Mouse (Mus musculus) lung, embryonic 16.5 days (tissue): Measurements from ENCODE around the gene Mydgf. TPM values are rescaled to one million over a fixed set of nuclear protein-coding genes. Genes with fewer than 3 reads are reported as not detected.

Source experiments
- ATAC-seq: fragments of 200-750 bp; cut with Nextera tagmentation; 2 replicates; pipeline ENCODE4 v1.8.0; 2017; ENCODE audit warnings: low read depth, mild to moderate bottlenecking, moderate library complexity
- H3K27ac ChIP-seq: fragments of 300-500 bp; sonication (generic); 2 replicates; pipeline ENCODE4 v1.5.1; 2014; ENCODE audit warnings: mild to moderate bottlenecking, control low read depth, low read length
- H3K27me3 ChIP-seq: fragments of 300-500 bp; sonication (generic); 2 replicates; pipeline ENCODE4 v1.6.1; 2014; ENCODE audit warnings: low read depth, low read length, mixed read lengths; ENCODE audit not compliant: control insufficient read depth, insufficient read depth
- H3K36me3 ChIP-seq: fragments of 300-500 bp; sonication (generic); 2 replicates; pipeline ENCODE4 v1.6.1; 2014; ENCODE audit warnings: low read length; ENCODE audit not compliant: control insufficient read depth, insufficient read depth
- H3K4me1 ChIP-seq: fragments of 300-500 bp; sonication (generic); replicated peaks from 2 replicates; pipeline ENCODE4 v1.6.1; 2014; ENCODE audit warnings: low read length, mixed read lengths; ENCODE audit not compliant: control insufficient read depth, insufficient read depth
- H3K4me2 ChIP-seq: fragments of 300-500 bp; sonication (generic); 2 replicates; pipeline ENCODE4 v1.6.1; 2014; ENCODE audit warnings: low read depth, low read length, control low read depth
- H3K4me3 ChIP-seq: fragments of 300-500 bp; sonication (generic); 2 replicates; pipeline ENCODE4 v1.5.1; 2014; ENCODE audit warnings: mild to moderate bottlenecking, low read length, control low read depth
- H3K9ac ChIP-seq: fragments of 300-500 bp; sonication (generic); 2 replicates; pipeline ENCODE4 v1.6.1; 2014; ENCODE audit warnings: low read length, control low read depth
- H3K9me3 ChIP-seq: fragments of 300-500 bp; sonication (generic); 2 replicates; pipeline ENCODE4 v1.6.1; 2016; ENCODE audit warnings: low read length; ENCODE audit not compliant: control insufficient read depth
- WGBS: fragments of 180-500 bp; shearing (Covaris S2); extraction: QIAGEN DNeasy Blood & Tissue Kit; methylation state at CpG from one replicate; pipeline ENCODE4 v1.1.7; 2014; 5-methylcytosine and 5-hydroxymethylcytosine counted together
- polyA plus RNA-seq: library from polyadenylated mRNA; unstranded; fragments of >200 nt; fragmentation: Nextera tagmentation; extraction: Ambion mirVana; gene quantifications from 2 replicates; pipeline ENCODE4 v1.2.1, GENCODE M21; 2015

Gene Mydgf
- polyA plus RNA-seq, 1 experiment from 2014 or later, result 93.0 TPM

GRCm38 (mm10) chr17:56173401-56174046 lies 10.2 kb downstream of the Mydgf start:
- no peak overlapping the region for H3K4me3 ChIP-seq
- no peak overlapping the region for H3K27ac ChIP-seq
- H3K36me3 ChIP-seq, result peaks cover 9% of the 10 kb centered on the region
- H3K4me1 ChIP-seq, result peaks cover 7% of the 10 kb centered on the region
- ATAC-seq, result no peak
- no peaks in the 10 kb centered on the region for H3K9me3 ChIP-seq
- no peak overlapping the region for H3K4me2 ChIP-seq
- H3K27me3 ChIP-seq, result no peaks in the 10 kb centered on the region
- no peak overlapping the region for H3K9ac ChIP-seq
- WGBS, result 49% methylated on average over 10 of the region's 10 CpGs

GRCm38 (mm10) chr17:56171881-56172280 lies 11.8 kb downstream of the Mydgf start:
- H3K9ac ChIP-seq, result no peak overlapping the region
- no peak for ATAC-seq
- no peak overlapping the region for H3K4me3 ChIP-seq
- 86% methylated on average over 14 of the region's 17 CpGs for WGBS
- no peaks in the 10 kb centered on the region for H3K9me3 ChIP-seq
- H3K27me3 ChIP-seq, result no peaks in the 10 kb centered on the region
- H3K27ac ChIP-seq, result no peak overlapping the region
- peaks cover 7% of the 10 kb centered on the region for H3K4me1 ChIP-seq
- no peaks in the 10 kb centered on the region for H3K36me3 ChIP-seq
- H3K4me2 ChIP-seq, result no peak overlapping the region

- H3K36me3 ChIP-seq, result no peaks in the 10 kb centered on the region
- H3K4me3 ChIP-seq, result no peak overlapping the region
- peaks cover 7% of the 10 kb centered on the region for H3K4me1 ChIP-seq
- H3K9ac ChIP-seq, result no peak overlapping the region
- no peak overlapping the region for H3K4me2 ChIP-seq
- ATAC-seq, result no peak
- H3K27ac ChIP-seq, result no peak overlapping the region
- H3K9me3 ChIP-seq, result no peaks in the 10 kb centered on the region
- 56% methylated on average over 9 of the region's 9 CpGs for WGBS
- no peaks in the 10 kb centered on the region for H3K27me3 ChIP-seq
These were observed 12.3 kb downstream of the Mydgf start for GRCm38 (mm10) chr17:56171456-56171855.

- WGBS, result 45% methylated on average over 10 of the region's 10 CpGs
- Histone ChIP-seq H3K36me3 (no peaks in the 10 kb centered on the region), H3K27me3 (no peaks in the 10 kb centered on the region), H3K9ac (0 out of 2 replicates have a peak overlapping the region, but pooled peaks have one; percentile 12), H3K27ac (peak overlapping the region; percentile 60), H3K4me1 (peaks cover 7% of the 10 kb centered on the region), H3K4me2 (no peak overlapping the region), H3K9me3 (no peaks in the 10 kb centered on the region), H3K4me3 (no peak overlapping the region)
- ATAC-seq, result 0 out of 2 replicates have a peak, but pooled peaks have one; percentile 30
These were observed 13.1 kb downstream of the Mydgf start for GRCm38 (mm10) chr17:56170636-56171035.

DNA sequence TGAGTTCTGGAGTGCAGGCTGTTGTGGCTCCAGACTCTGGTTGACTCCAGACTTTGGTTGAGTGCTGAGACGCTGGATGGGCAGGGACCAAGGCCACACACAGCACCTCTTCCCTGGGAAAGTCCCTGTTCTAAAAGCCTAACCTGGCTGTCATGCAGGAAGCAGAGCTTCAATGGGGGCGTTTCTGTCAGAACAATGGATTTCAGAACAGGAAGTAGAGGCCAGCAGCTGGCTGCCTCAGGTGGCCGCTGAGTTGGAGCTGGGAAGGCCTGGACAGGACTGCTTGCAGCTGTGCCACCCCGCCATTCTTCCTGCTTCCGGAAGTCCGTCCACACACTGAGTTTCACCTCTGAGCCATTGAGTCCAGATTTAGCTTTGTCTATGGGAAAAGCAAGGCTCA lies 13.9 kb downstream of the Mydgf start:
- H3K4me1 ChIP-seq, result peaks cover 7% of the 10 kb centered on the region
- no peak overlapping the region for H3K9ac ChIP-seq
- H3K27ac ChIP-seq, result peak overlapping the region; percentile 60
- 49% methylated on average over 6 of the region's 6 CpGs for WGBS
- no peak overlapping the region for H3K4me3 ChIP-seq
- no peaks in the 10 kb centered on the region for H3K27me3 ChIP-seq
- no peaks in the 10 kb centered on the region for H3K36me3 ChIP-seq
- H3K9me3 ChIP-seq, result no peaks in the 10 kb centered on the region
- no peak overlapping the region for H3K4me2 ChIP-seq
- peak; percentile 80 for ATAC-seq

DNA sequence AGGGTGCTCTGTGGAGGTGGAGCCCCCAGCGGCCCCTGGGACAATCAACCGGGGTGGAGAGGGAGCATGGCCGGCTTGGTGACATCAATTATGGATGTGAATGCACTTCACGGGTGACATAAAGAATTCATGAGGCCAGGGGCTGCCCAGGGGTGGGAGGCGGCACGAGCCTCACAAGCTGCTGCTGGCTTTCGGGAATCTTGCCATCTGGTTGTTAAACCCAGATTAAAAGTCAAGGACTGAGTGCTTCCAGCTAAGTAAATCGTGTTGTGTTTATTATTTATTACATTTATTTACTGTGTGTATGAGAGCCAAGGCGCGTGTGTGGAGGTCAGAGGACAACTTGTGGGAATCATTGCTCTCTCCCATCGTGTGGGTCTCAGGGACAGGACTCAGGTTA lies 18.0 kb downstream of the Mydgf start:
- Histone ChIP-seq H3K4me2 (no peak overlapping the region), H3K27me3 (no peaks in the 10 kb centered on the region), H3K9me3 (no peaks in the 10 kb centered on the region), H3K27ac (no peak overlapping the region), H3K9ac (0 out of 2 replicates have a peak overlapping the region, but pooled peaks have one; percentile 3), H3K4me3 (no peak overlapping the region), H3K4me1 (peaks cover 16% of the 10 kb centered on the region), H3K36me3 (no peaks in the 10 kb centered on the region)
- ATAC-seq, result no peak
- 50% methylated on average over 11 of the region's 11 CpGs for WGBS

GRCm38 (mm10) chr17:56164510-56164909 lies 19.2 kb downstream of the Mydgf start:
- H3K9me3 ChIP-seq, result no peaks in the 10 kb centered on the region
- H3K4me2 ChIP-seq, result peak overlapping the region; percentile 82; the same call in 1 of the 2 replicates
- no peak for ATAC-seq
- no peak overlapping the region for H3K4me3 ChIP-seq
- 70% methylated on average over 3 of the region's 3 CpGs for whole genome bisulfite sequencing
- no peak overlapping the region for H3K27ac ChIP-seq
- no peaks in the 10 kb centered on the region for H3K27me3 ChIP-seq
- H3K4me1 ChIP-seq, result peaks cover 14% of the 10 kb centered on the region
- no peak overlapping the region for H3K9ac ChIP-seq
- H3K36me3 ChIP-seq, result no peaks in the 10 kb centered on the region

DNA sequence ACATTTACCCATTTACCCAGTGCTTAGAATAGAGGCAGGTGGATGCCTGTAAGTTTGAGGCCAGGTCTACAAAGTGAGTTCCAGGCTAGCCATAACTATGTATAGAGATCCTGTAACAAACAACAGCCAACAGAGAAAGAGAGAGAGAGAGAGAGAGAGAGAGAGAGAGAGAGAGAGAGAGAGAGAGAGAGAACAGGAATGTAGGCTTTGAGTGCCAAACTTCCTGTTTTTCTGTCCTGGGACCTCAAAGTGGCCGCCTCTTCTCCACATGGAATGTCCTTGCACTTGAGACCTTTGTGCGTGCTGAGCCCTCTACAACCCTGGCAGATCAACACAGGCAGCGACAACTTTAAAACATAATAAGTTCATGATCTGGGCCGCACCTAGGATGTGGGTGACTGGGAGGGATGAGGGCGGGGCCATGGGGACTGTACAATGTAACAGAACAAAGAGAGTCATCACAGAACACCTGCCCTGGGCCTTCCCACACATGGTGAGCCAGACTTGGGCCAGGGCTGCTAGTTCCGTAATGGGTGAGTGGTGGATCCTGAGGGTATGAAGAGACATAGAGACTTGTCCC lies 20.1 kb downstream of the Mydgf start:
- Histone ChIP-seq H3K27me3 (peaks cover 2% of the 10 kb centered on the region; the same call in 1 of the 2 replicates), H3K9ac (peak overlapping the region; percentile 70), H3K4me3 (peak overlapping the region; percentile 51), H3K4me1 (peaks cover 14% of the 10 kb centered on the region), H3K27ac (0 out of 2 replicates have a peak overlapping the region, but pooled peaks have one; percentile 16), H3K9me3 (no peaks in the 10 kb centered on the region), H3K36me3 (no peaks in the 10 kb centered on the region), H3K4me2 (peak overlapping the region; percentile 82)
- no peak for ATAC-seq
- WGBS, result 63% methylated on average over 6 of the region's 6 CpGs

GRCm38 (mm10) chr17:56162231-56162774 lies 21.4 kb downstream of the Mydgf start, which contains the start of gene Tnfaip8l1:
Gene Tnfaip8l1, plus strand, starts transcription at chr17:56162477.
- Histone ChIP-seq H3K9ac (peak within 1 kb of the TSS; percentile 70), H3K4me1 (peaks cover 14% of the 10 kb centered on the region), H3K4me3 (peak within 1 kb of the TSS; percentile 51), H3K36me3 (no peaks in the 10 kb centered on the region), H3K9me3 (no peaks in the 10 kb centered on the region), H3K27me3 (peaks cover 2% of the 10 kb centered on the region), H3K27ac (peak within 1 kb of the TSS; percentile 51; the same call in 1 of the 2 replicates), H3K4me2 (peak within 1 kb of the TSS; percentile 82)
- 1% methylated on average over 30 of the region's 30 CpGs for WGBS
- peak; percentile 98 for ATAC-seq
